Mouse (Mus musculus): Measurements from ENCODE around the gene Zfp706.

The Zfp706 gene

DNA sequence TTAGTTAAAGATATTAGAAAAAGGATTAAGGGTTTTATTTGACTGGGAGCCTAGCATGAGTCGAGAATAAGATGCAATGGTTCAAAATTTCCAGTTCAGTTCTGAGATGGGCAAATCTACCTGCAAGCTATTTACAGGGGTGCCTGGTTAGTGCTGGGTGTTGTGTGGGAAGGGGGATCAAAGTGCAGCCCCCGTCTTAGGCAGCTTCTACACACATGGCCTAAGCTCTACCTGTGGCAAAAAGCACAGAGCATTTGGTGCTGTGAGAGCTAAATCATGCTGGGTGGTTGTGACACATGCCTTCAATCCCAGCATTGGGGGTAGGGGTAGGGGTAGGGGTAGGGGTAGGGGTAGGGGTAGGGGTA lies 32.3 kb downstream of the Zfp706 start:
- no peak for DNase-seq

DNA sequence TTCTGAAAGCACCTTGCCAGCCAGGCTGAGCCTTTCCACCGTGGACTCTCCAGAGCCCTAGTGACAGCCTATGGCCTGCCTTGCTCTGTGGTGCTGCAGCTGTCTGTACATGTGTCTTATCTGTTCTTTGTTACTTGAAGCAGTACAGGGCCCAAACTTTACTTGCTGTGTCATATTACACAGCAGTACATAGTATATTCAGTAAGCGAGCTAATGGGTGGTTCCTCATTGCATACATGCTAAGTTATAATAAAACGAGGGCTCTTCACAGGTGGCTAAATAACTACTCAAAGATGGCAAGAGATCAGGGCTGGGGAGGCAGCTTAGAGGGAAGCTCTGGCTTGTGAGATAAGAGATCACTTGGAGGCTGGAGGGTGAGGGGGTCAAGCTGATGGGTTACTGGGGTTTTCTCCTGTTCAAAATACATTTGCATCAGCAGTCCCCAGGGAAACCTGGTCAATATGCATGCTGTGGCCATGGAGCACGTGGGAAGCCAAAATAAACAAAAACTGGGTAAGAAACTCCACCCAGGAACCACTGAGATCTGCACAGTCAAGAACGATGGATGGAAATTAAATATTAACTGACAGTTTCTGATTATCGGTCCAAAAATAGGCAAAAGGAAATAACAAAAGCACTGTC lies 32.8 kb downstream of the Zfp706 start:
- no peak for DNase-seq

DNA sequence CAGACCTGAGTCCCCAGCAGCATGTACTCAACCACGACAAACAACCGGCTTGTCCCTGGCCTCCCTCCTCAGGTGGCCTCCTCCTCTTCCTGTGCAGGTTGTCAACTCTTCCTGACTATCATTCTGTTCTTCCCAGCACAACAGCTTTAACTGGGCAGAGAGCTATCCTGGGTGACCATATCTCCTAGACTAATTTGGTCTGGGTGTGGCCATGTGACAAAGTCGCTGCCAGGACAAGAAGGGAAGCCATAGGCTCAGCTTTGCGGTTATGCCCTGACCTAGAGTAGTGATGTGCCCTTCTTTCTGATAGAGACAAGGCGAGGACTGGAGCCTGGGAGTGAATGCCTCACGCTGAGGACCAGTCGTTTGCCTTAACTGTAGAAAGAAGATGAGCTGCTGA lies 33.9 kb downstream of the Zfp706 start:
- DNase-seq: no peak

DNA sequence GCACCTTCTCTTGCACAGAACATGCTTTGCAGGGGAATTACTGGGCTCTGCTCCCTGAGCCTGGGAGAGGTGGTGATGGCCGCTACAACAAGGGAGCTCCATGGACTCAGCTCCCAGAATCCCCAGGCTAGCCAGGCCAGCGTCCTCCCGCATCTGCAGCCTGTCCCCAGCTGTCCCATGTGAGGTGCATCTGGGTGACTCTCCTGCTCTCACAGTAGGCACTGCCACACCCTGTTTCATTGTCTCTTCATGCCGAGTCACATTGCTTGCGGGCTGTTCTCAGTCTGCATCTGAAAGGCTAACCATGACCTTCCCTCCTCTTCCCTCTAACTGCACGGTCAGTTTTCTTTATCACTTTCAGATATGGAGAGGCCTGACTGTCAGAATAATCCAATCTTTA lies 34.3 kb downstream of the Zfp706 start:
- DNase-seq: no peak

DNA sequence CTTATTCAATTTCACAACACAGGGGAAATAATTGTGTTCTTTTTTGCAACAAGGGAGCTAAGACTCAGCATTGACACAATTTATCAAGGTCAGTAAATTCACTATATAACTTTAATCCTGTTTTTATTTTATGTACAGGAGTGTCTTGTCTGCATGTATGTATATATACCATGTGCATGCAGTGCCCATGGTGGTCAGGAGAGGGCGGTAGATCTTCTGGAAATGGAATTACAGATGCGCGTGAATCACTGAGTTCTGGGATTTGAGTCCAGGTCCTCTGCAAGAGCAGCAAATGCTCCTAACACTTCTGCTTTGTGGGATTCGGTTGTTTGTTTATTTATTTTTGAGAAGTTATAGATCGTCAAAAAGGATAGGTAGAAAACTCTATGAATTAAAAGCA lies 37.8 kb downstream of the Zfp706 start:
- no peak for DNase-seq

DNA sequence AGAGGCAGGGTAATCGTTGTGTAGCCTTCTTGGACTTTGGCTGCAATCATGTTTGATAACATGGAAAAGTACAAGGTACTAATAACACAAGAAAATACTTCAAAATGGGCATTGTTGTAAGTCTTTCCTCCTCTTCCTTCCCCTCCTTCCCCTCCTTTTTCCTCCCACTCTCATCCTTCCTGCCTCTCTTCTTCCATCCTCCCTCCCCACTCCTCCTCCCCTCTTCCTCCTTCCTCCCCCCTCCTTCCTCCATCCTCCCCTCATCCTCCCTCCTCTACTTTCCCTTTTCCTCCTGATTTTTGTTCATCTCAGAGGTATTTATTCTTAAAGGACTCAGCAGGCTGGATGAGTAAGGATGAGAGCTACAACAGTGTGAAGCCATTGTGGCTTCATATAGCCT lies 39.3 kb downstream of the Zfp706 start:
- DNase-seq: no peak

DNA sequence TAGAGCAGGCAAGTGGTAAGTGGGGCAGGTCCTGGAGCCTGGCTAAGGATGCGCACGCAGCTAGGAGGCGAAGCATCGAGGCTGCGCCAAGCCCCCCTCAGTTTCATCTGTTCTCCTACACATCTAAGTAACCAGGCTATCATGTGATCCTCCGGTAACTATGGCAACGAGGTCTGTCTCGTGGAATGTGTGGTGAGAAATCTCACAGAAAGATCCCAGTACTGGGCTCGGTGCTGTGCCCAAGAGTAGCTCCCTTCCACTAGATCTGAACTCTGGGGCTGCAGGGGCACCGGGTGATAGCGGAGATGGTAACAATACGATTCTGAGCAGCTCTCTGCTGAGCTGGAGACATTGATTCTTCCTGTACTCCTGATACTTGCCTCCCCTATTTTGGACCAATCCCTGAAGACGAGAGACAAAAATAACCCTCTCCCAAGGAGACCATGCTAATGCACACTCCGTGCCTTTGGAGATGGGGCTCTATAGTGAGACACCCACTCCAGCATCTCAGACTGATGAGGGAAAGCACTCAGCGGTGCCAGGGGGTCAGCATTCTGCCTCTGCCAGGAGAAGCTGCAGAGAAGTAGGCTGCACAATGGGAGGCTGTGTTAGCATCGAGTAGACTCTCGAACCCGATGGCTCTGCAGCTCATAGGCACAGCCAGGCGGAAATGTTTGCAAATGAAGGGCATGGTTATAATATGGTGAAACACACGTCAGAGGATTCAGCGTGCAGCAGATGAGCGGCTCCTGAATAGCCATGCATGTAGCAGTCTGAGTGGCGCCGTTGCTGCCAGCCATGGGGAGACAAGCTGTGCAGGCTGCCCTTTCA lies 40.0 kb downstream of the Zfp706 start:
- DNase-seq: no peak

DNA sequence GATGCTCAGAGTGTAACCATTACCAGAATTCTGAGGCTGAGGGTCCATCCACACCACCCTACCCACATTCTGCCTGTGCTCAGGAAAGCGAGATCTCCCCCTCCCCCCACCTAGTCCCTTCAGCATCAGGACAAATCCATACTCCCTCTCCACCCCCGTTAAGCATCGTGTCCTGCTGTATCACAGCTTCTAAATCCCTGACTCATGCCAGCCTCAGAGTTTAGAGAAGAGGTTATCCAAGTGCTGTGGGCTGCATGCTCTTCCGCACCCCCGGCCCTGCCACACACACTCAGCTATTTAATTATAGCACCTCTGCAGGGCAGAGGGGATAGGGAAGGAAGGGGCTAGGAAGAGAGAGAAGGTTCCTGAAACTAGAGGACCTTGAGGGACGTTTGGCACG lies 40.6 kb downstream of the Zfp706 start:
- no peak for DNase-seq

DNA sequence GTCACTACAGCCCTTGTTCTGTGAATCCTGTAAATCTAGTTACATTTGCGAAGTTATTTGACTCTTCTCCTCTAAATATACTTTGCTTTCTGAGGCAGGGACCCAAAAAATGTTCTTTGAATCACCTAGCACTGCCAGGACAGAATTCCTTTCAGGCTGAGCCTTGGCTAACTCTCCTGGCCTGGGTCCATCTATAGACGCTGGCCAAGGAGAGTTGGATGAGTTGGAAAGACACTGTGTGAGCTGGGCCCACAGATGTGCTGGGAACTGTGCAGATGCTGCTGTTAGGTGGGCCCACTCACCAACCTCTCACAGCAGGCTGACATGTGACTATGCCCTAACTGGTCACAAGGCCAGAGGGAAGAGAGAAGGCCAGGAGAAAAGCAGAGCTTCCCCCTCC lies 41.1 kb downstream of the Zfp706 start:
- DNase-seq: no peak

DNA sequence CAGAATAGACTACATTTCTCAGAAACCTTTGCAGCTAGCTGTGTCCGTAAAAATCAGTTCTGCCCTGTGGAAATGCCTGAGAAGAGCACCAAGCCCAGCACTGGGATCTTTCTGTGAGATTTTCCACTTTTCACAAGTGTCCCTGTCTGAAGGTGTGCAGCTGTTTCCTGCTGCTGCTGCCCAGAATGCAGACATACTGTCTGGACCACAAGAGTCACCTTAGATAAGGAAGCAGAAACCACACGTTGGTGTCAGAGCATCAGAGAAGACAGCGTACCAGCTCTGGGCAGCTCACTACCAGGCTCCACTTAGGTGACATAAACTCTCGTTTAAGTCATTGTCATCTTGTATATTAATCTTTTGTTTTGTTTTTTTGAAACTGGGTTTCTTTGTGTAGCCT lies 41.8 kb downstream of the Zfp706 start:
- no peak for DNase-seq

DNA sequence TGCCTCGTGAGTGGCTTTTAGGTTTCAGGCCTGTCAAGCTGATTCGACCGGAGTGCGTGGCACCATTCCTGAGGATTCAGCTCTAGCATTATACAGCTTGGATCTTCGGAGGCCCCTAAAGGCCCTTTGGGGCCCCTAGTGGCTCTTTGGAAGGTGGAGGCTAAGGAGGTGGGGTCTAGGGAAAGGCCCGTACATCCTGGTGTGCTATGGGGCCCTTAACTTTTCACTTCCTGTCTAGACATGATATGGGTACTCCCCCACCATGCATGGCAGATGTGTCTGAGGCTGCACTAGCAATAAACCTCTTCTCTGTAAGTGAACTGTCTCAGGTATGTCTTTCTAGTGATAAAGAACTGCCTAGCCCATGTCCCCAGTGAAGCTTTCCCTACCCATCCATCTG lies 44.6 kb downstream of the Zfp706 start:
- no peak for DNase-seq

DNA sequence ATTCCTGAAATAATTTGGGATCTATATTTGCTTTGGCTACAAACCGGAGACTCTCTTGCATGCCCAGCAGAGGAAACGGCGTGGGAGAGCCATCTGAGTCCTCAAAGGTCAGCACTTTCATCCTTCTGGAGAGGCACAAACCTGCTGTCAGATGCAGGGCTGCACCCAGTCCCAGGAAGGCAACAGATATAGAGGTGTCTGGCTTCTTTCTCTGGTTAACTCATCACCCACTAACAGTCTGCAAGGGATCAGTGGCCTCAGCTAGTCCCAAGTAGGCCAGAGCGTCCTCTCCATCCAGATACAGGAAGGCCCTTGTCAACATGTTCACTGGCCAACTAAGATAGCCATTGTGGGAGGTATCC lies 46.7 kb downstream of the Zfp706 start:
- no peak for DNase-seq

DNA sequence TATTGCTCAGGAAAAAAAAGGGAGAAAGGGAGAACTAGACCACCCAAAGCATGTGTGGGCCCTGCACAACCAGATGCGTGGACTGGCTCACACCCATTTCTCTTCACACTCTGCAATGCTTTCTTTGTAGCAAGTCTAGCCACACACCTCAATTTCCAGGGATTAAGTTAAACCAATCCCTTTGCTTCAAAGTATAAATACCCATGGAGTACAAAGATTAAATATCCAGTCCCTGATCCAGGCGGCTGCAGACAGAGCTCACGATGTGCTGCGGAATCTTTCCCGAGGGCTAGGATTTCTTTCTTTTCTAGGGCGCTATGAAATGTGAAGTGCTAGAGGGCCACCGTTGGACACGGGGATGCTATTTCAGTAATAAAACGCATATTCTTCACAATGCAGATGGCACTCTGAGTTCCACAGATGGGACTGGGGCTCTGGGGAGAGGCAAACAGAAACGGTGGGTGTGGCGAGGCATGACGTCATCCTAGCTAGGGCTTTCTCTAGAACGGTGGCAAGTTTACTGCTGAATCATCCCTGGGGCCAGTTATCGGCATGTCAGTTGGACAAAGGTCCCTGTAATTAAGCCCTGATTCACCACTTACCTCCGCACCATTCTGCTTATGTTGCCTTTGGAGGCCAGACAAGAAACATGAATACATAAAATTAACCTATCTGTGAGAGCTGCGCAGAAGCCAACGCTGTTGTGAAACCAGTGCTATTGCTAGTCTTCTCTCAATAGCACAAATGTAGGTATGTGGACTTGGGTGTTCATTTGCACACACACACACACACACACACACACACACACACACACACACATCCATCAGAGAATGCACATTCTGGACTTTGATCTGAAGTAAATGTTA lies 47.3 kb downstream of the Zfp706 start:
- DNase-seq: peak; percentile 49

DNA sequence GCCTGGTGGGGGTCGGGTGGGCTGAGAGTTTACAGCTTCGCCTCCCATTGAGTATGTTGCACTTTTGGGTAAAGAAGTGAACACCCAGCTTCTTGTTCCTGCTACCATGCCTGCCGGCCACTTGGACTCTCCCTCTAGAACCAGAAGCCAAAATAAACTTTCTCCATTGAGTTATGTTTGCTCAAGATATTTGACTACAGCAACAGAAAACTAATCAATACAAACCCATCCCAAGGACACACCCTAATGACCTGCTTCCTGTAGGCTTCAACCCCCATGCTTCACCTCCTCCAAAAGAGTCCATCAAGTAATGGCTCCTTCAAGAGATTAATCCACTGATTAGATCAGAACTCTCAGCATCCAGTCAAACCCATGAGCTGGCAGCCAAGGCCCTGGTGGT lies 51.4 kb downstream of the Zfp706 start:
- no peak for DNase-seq

DNA sequence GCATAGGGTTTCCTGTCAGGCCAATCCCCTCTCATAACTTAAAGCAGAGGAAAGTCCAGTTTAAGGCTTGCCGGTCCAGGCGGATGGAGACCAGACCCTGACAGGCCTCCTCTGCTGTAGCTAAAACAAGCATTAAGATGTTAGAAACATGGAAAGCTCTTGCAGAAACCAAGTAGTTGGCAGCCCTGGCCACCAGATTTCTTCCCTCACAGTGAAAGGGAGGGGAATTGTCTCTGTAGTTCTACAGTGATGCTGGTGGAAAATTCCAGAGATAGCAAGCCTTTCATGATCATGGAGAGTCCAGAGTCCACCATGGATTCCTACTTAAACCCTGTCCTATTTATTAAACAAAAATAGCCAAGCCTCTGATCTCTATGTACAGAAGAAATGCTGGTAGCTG lies 57.3 kb downstream of the Zfp706 start:
- DNase-seq: no peak

DNA sequence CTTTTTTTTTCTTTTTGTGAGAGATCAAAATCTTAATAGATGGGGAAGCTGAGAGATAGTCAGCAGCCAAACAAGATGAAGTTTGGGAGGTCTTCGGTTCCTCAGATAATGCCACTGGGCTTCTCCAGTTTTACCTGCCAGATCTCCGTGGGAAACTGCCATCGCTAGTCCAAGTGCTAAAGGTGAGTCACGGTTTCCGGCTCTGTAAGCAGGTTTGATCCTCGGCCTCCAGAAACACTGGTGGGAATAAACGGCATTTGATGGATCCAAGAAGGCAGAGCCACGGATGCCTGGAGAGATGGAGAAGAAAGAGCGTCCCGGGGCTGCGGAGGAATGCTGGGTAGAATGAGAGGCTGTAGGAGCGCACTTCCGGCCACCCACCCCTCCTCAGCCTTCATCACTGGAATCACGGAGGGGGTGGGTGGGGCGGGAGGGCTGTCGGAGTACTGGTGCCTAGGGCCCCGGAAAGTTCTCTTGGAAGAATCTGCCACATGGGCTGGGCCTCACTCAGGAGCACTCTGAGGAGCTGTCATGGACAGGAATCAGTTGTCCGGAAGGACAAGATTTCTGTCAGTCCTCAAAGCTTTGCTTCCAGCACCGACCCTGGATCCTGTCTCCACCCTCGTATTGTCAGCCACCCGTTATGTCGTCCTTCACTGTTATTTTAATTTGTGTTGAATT lies 58.6 kb downstream of the Zfp706 start:
- no peak for DNase-seq
